Mouse (Mus musculus) liver, embryonic 14.5 days (tissue): ENCODE results near the gene Tmem131l. TPM values are rescaled to one million over a fixed set of nuclear protein-coding genes. Genes with fewer than 3 reads are reported as not detected.

Experiments
- ATAC-seq: fragments of 200-750 bp; cut with Nextera tagmentation; 2 replicates; pipeline ENCODE4 v1.8.0; 2017; ENCODE audit warnings: moderate number of reproducible peaks, mild to moderate bottlenecking, moderate library complexity; ENCODE audit not compliant: insufficient read depth
- DNase-seq, 3 experiments: peaks; one replicate each; pipeline ENCODE4 v3.0.0-alpha.2; 2012 to 2013; ENCODE audit warnings: low read depth in 3 of 3, low spot score in 3 of 3
- H3K27ac ChIP-seq: fragments of 300-500 bp; sonication (generic); 2 replicates; pipeline ENCODE4 v1.5.1; 2014; ENCODE audit warnings: moderate library complexity, mild to moderate bottlenecking, control low read depth, inconsistent platforms
- H3K27me3 ChIP-seq: fragments of 300-500 bp; sonication (generic); 2 replicates; pipeline ENCODE4 v1.6.1; 2014; ENCODE audit warnings: mild to moderate bottlenecking, low read length, moderate library complexity; ENCODE audit not compliant: control insufficient read depth, insufficient read depth
- H3K36me3 ChIP-seq: fragments of 300-500 bp; sonication (generic); replicated peaks from 2 replicates; pipeline ENCODE4 v1.6.1; 2014; ENCODE audit warnings: low read depth; ENCODE audit not compliant: control insufficient read depth, insufficient read depth
- H3K4me1 ChIP-seq, 2 experiments: fragments of 200-500 bp in 1 of 2; fragments of 300-500 bp in 1 of 2; sonication (generic) in 1 of 2; replicated peaks; 2 replicates each; pipeline ENCODE4 v1.6.1; 2012 to 2014; ENCODE audit warnings: antibody characterized with exemption in 1 of 2, inconsistent platforms in 1 of 2, low read length in 1 of 2; ENCODE audit not compliant: control insufficient read depth in 2 of 2, insufficient read depth in 2 of 2
- H3K4me2 ChIP-seq: fragments of 300-500 bp; sonication (generic); 2 replicates; pipeline ENCODE4 v1.6.1; 2014; ENCODE audit warnings: low read depth, mild to moderate bottlenecking, control low read depth, moderate library complexity
- H3K4me3 ChIP-seq, 2 experiments: fragments of 200-500 bp in 1 of 2; fragments of 300-500 bp in 1 of 2; sonication (generic) in 1 of 2; 2 replicates each; pipeline ENCODE4 v1.5.1; 2012 to 2014; ENCODE audit warnings: low read depth in 2 of 2, low read length in 2 of 2, mild to moderate bottlenecking in 2 of 2, control low read depth in 1 of 2, inconsistent platforms in 1 of 2, moderate library complexity in 1 of 2; ENCODE audit not compliant: insufficient read depth in 1 of 2
- H3K9ac ChIP-seq: fragments of 300-500 bp; sonication (generic); replicated peaks from 2 replicates; pipeline ENCODE4 v1.6.1; 2014; ENCODE audit warnings: mild to moderate bottlenecking, control low read depth, moderate library complexity
- H3K9me3 ChIP-seq: fragments of 300-500 bp; sonication (generic); 2 replicates; pipeline ENCODE4 v1.6.1; 2016; ENCODE audit warnings: low read length, mixed read lengths; ENCODE audit not compliant: control insufficient read depth
- CTCF ChIP-seq: IDR thresholded peaks from 2 replicates; pipeline ENCODE4 v1.5.1; 2016; ENCODE audit warnings: antibody characterized with exemption, low read depth, control low read depth
- EP300 ChIP-seq: IDR thresholded peaks from 2 replicates; pipeline ENCODE4 v1.6.1; 2016; ENCODE audit warnings: antibody characterized with exemption, low read depth
- WGBS: fragments of 180-500 bp; shearing (Covaris S2); extraction: QIAGEN DNeasy Blood & Tissue Kit; methylation state at CpG from one replicate; pipeline ENCODE4 v1.1.7; 2014; ENCODE audit not compliant: insufficient replicate concordance; 5-methylcytosine and 5-hydroxymethylcytosine counted together
- polyA plus RNA-seq, 2 experiments: library from polyadenylated mRNA; depleted of rRNA in 1 of 2; stranded (reverse) in 1 of 2; unstranded in 1 of 2; fragments of >200 nt; fragmentation: Nextera tagmentation in 1 of 2; extraction: Ambion mirVana in 1 of 2; gene quantifications; 2 replicates each; pipeline versions ENCODE4 v1.2.1 to v1.2.3; 2012 to 2014

The Tmem131l gene
- polyA plus RNA-seq, 2 experiments = 18.9 to 24.5 TPM

GRCm38 (mm10) chr3:83978497-83979410 lies 61.2 kb downstream of the Tmem131l start:
- H3K36me3 ChIP-seq = no peaks in the 10 kb centered on the region
- no peaks in the 10 kb centered on the region for H3K9me3 ChIP-seq
- H3K4me2 ChIP-seq = no peak overlapping the region
- H3K4me1 ChIP-seq = no peaks in the 10 kb centered on the region; a peak in 1 of 4 replicates
- H3K27me3 ChIP-seq = no peaks in the 10 kb centered on the region
- DNase-seq (no peak), ATAC-seq (no peak)
- TF ChIP-seq CTCF = no peak
- no peak for TF ChIP-seq EP300
- H3K9ac ChIP-seq = no peak overlapping the region
- no peak overlapping the region for H3K27ac ChIP-seq
- H3K4me3 ChIP-seq = no peak overlapping the region
- 86% methylated on average over 4 of the region's 4 CpGs for WGBS

GRCm38 (mm10) chr3:83977817-83978216 lies 62.2 kb downstream of the Tmem131l start:
- Histone ChIP-seq H3K9me3 (no peaks in the 10 kb centered on the region), H3K4me2 (no peak overlapping the region), H3K36me3 (no peaks in the 10 kb centered on the region), H3K27ac (no peak overlapping the region), H3K4me1 (no peaks in the 10 kb centered on the region; a peak in 1 of 4 replicates), H3K4me3 (no peak overlapping the region), H3K9ac (no peak overlapping the region), H3K27me3 (no peaks in the 10 kb centered on the region)
- WGBS = 70% methylated on average over 3 of the region's 3 CpGs
- DNase-seq (no peak), ATAC-seq (no peak)
- TF ChIP-seq EP300 (no peak), CTCF (no peak)

GRCm38 (mm10) chr3:83976161-83976560 lies 63.8 kb downstream of the Tmem131l start:
- WGBS = 78% methylated on average over 3 of the region's 3 CpGs
- H3K4me1 ChIP-seq = no peaks in the 10 kb centered on the region; a peak in 1 of 4 replicates

GRCm38 (mm10) chr3:83973339-83973738 lies 66.6 kb downstream of the Tmem131l start:
- TF ChIP-seq CTCF = no peak
- no peak for TF ChIP-seq EP300
- Histone ChIP-seq H3K36me3 (no peaks in the 10 kb centered on the region), H3K9ac (no peak overlapping the region), H3K27me3 (no peaks in the 10 kb centered on the region), H3K4me1 (no peaks in the 10 kb centered on the region; a peak in 1 of 4 replicates), H3K4me3 (no peak overlapping the region), H3K27ac (no peak overlapping the region), H3K9me3 (no peaks in the 10 kb centered on the region), H3K4me2 (no peak overlapping the region)
- DNase-seq (no peak), ATAC-seq (no peak)
- 48% methylated on average over 2 of the region's 2 CpGs for WGBS

More at GRCm38 (mm10) chr3:83976161-83976560, 63.8 kb downstream of the Tmem131l start:
- Histone ChIP-seq H3K27me3 (no peaks in the 10 kb centered on the region), H3K4me2 (no peak overlapping the region), H3K4me3 (no peak overlapping the region), H3K9ac (no peak overlapping the region), H3K27ac (no peak overlapping the region), H3K9me3 (no peaks in the 10 kb centered on the region), H3K36me3 (no peaks in the 10 kb centered on the region)
- no peak for ATAC-seq
- TF ChIP-seq CTCF (no peak), EP300 (no peak)
- DNase-seq = no peak

- DNase-seq (no peak), ATAC-seq (no peak)
- TF ChIP-seq CTCF (no peak), EP300 (no peak)
Measured at GRCm38 (mm10) chr3:83970629-83971028, 69.3 kb downstream of the Tmem131l start.

More at GRCm38 (mm10) chr3:83970629-83971028, 69.3 kb downstream of the Tmem131l start:
- Histone ChIP-seq H3K4me2 (no peak overlapping the region), H3K27ac (no peak overlapping the region), H3K36me3 (no peaks in the 10 kb centered on the region; the same call in 1 of the 2 replicates), H3K4me3 (no peak overlapping the region), H3K27me3 (no peaks in the 10 kb centered on the region), H3K4me1 (no peaks in the 10 kb centered on the region; a peak in 1 of 4 replicates), H3K9ac (no peak overlapping the region), H3K9me3 (no peaks in the 10 kb centered on the region)
- WGBS = 75% methylated on average over 1 of the region's 1 CpGs
